Mouse (Mus musculus): ENCODE data around the gene Bscl2. TPM values are rescaled to one million over a fixed set of nuclear protein-coding genes. Genes with fewer than 3 reads are reported as not detected.

The Bscl2 gene
- polyA plus RNA-seq, 1 experiment from 2014 or later, result 112 TPM

Other genes starting within 250 kb of the Bscl2 start
- gene Slc22a8, start 246.2 kb upstream of the Bscl2 start, polyA plus RNA-seq (2017; shearing (Covaris generic)), result not detected
- not detected for gene Slc22a6, start 219.4 kb upstream of the Bscl2 start, polyA plus RNA-seq (2017; shearing (Covaris generic))
- gene Chrm1, start 173.7 kb upstream of the Bscl2 start, polyA plus RNA-seq (2017; shearing (Covaris generic)), result not detected
- gene Slc3a2, start 114.1 kb upstream of the Bscl2 start, polyA plus RNA-seq (2017; shearing (Covaris generic)), result 132 TPM
- 88.5 TPM for gene Wdr74, start 101.6 kb upstream of the Bscl2 start, polyA plus RNA-seq (2017; shearing (Covaris generic))
- gene 1700092M07Rik, start 96.7 kb upstream of the Bscl2 start, polyA plus RNA-seq (2017; shearing (Covaris generic)), result 1.1 TPM
- 189 TPM for gene Stx5a, start 96.1 kb upstream of the Bscl2 start, polyA plus RNA-seq (2017; shearing (Covaris generic))
- 324 TPM for gene Nxf1, start 80.4 kb upstream of the Bscl2 start, polyA plus RNA-seq (2017; shearing (Covaris generic))
- gene Tmem223, start 66.5 kb upstream of the Bscl2 start, polyA plus RNA-seq (2017; shearing (Covaris generic)), result 107 TPM
- gene Tmem179b, start 63.0 kb upstream of the Bscl2 start, polyA plus RNA-seq (2017; shearing (Covaris generic)), result 167 TPM
- 6.1 TPM for gene Taf6l, start 51.0 kb upstream of the Bscl2 start, polyA plus RNA-seq (2017; shearing (Covaris generic))
- gene Polr2g, start 38.9 kb upstream of the Bscl2 start, polyA plus RNA-seq (2017; shearing (Covaris generic)), result 172 TPM
- gene Zbtb3, start 34.9 kb upstream of the Bscl2 start, polyA plus RNA-seq (2017; shearing (Covaris generic)), result 4.3 TPM
- gene Ttc9c, start 18.1 kb upstream of the Bscl2 start, polyA plus RNA-seq (2017; shearing (Covaris generic)), result 57.9 TPM
- gene Hnrnpul2, start 17.5 kb upstream of the Bscl2 start, polyA plus RNA-seq (2017; shearing (Covaris generic)), result 5.4 TPM
- gene AC129217.1, start 7.7 kb upstream of the Bscl2 start, polyA plus RNA-seq (2017; shearing (Covaris generic)), result not detected
- 0.45 TPM for gene Gng3, start 1.7 kb downstream of the Bscl2 start, polyA plus RNA-seq (2017; shearing (Covaris generic))
- gene Lrrn4cl, start 13.3 kb downstream of the Bscl2 start, polyA plus RNA-seq (2017; shearing (Covaris generic)), result not detected
- 165 TPM for gene Ubxn1, start 34.0 kb downstream of the Bscl2 start, polyA plus RNA-seq (2017; shearing (Covaris generic))
- 82.7 TPM for gene Uqcc3, start 43.5 kb downstream of the Bscl2 start, polyA plus RNA-seq (2017; shearing (Covaris generic))
- gene Lbhd1, start 46.3 kb downstream of the Bscl2 start, polyA plus RNA-seq (2017; shearing (Covaris generic)), result 75.6 TPM
- gene Gm49403, start 46.5 kb downstream of the Bscl2 start, polyA plus RNA-seq (2017; shearing (Covaris generic)), result not detected
- 74.5 TPM for gene 1810009A15Rik, start 51.4 kb downstream of the Bscl2 start, polyA plus RNA-seq (2017; shearing (Covaris generic))
- gene Gm49416, start 51.5 kb downstream of the Bscl2 start, polyA plus RNA-seq (2017; shearing (Covaris generic)), result not detected
- gene Ints5, start 55.5 kb downstream of the Bscl2 start, polyA plus RNA-seq (2017; shearing (Covaris generic)), result 55.6 TPM
- 145 TPM for gene Ganab, start 60.6 kb downstream of the Bscl2 start, polyA plus RNA-seq (2017; shearing (Covaris generic))
- 37.2 TPM for gene B3gat3, start 82.9 kb downstream of the Bscl2 start, polyA plus RNA-seq (2017; shearing (Covaris generic))
- gene Rom1, start 91.9 kb downstream of the Bscl2 start, polyA plus RNA-seq (2017; shearing (Covaris generic)), result 11.8 TPM
- gene Eml3, start 92.1 kb downstream of the Bscl2 start, polyA plus RNA-seq (2017; shearing (Covaris generic)), result 76.0 TPM
- 248 TPM for gene Mta2, start 104.4 kb downstream of the Bscl2 start, polyA plus RNA-seq (2017; shearing (Covaris generic))
- gene Tut1, start 116.4 kb downstream of the Bscl2 start, polyA plus RNA-seq (2017; shearing (Covaris generic)), result 55.5 TPM
- gene Eef1g, start 129.6 kb downstream of the Bscl2 start, polyA plus RNA-seq (2017; shearing (Covaris generic)), result 297 TPM
- gene Ahnak, start 151.8 kb downstream of the Bscl2 start, polyA plus RNA-seq (2017; shearing (Covaris generic)), result 137 TPM